Mouse (Mus musculus): ENCODE data around the gene Elmsan1. TPM values are rescaled to one million over a fixed set of nuclear protein-coding genes. Genes with fewer than 3 reads are reported as not detected.

Gene Elmsan1
- total RNA-seq, 2 experiments from 2014 or later: 17.5 to 20.6 TPM

- DNase-seq (ENCODE audit: low spot score in 2 of 2): no peak
Observed at GRCm38 (mm10) chr12:84217111-84217507, 1.6 kb downstream of the Elmsan1 start.

GRCm38 (mm10) chr12:84215758-84216440 is 2.8 kb downstream of the Elmsan1 start:
- no peak for DNase-seq (ENCODE audit: low spot score in 2 of 2)

- DNase-seq (ENCODE audit: low spot score in 2 of 2): no peak
Observed at GRCm38 (mm10) chr12:84214495-84215175, 4.0 kb downstream of the Elmsan1 start.

- DNase-seq (ENCODE audit: low spot score in 2 of 2): peak in 1 of 2 experiments; percentile 58
Observed at GRCm38 (mm10) chr12:84212297-84212696, 6.4 kb downstream of the Elmsan1 start.

- DNase-seq (ENCODE audit: low spot score in 2 of 2): no peak
Observed at GRCm38 (mm10) chr12:84211021-84211538, 7.6 kb downstream of the Elmsan1 start.

GRCm38 (mm10) chr12:84210288-84210687 is 8.4 kb downstream of the Elmsan1 start:
- DNase-seq (ENCODE audit: low spot score in 2 of 2): no peak

- DNase-seq (ENCODE audit: low spot score in 2 of 2): no peak
Observed at GRCm38 (mm10) chr12:84209093-84209492, 9.6 kb downstream of the Elmsan1 start.

GRCm38 (mm10) chr12:84207209-84207817 is 11.4 kb downstream of the Elmsan1 start:
- DNase-seq (ENCODE audit: low spot score in 2 of 2): no peak

- no peak for DNase-seq (ENCODE audit: low spot score in 2 of 2)
Observed at GRCm38 (mm10) chr12:84206525-84206924, 12.2 kb downstream of the Elmsan1 start.

GRCm38 (mm10) chr12:84205659-84206185 is 13.0 kb downstream of the Elmsan1 start:
- DNase-seq (ENCODE audit: low spot score in 2 of 2): no peak

GRCm38 (mm10) chr12:84204662-84205061 is 14.0 kb downstream of the Elmsan1 start:
- no peak for DNase-seq (ENCODE audit: low spot score in 2 of 2)

- DNase-seq (ENCODE audit: low spot score in 2 of 2): no peak
Observed at GRCm38 (mm10) chr12:84203778-84204216, 14.9 kb downstream of the Elmsan1 start.

- DNase-seq (ENCODE audit: low spot score in 2 of 2): no peak
Observed at GRCm38 (mm10) chr12:84203170-84203777, 15.4 kb downstream of the Elmsan1 start.

- DNase-seq (ENCODE audit: low spot score in 2 of 2): no peak
Observed at GRCm38 (mm10) chr12:84202561-84202960, 16.1 kb downstream of the Elmsan1 start.

- no peak for DNase-seq (ENCODE audit: low spot score in 2 of 2)
Observed at GRCm38 (mm10) chr12:84201686-84202484, 16.8 kb downstream of the Elmsan1 start.

GRCm38 (mm10) chr12:84201222-84201621 is 17.5 kb downstream of the Elmsan1 start:
- no peak for DNase-seq (ENCODE audit: low spot score in 2 of 2)

GRCm38 (mm10) chr12:84198880-84199279 is 19.8 kb downstream of the Elmsan1 start:
- DNase-seq (ENCODE audit: low spot score in 2 of 2): no peak

- no peak for DNase-seq (ENCODE audit: low spot score in 2 of 2)
Observed at GRCm38 (mm10) chr12:84198076-84198679, 20.5 kb downstream of the Elmsan1 start.

- DNase-seq (ENCODE audit: low spot score in 2 of 2): no peak
Observed at GRCm38 (mm10) chr12:84195195-84195594, 23.5 kb downstream of the Elmsan1 start.
